Mouse (Mus musculus): ENCODE measurements at regions not wholly inside any gene's neighbourhood (a gene's known extent, or its start where the extent isn't known, plus 50 kb on each side); places are given as distances from the start of the nearest gene placed in this dataset.

- Histone ChIP-seq H3K4me3 (no peak overlapping the region), H3K27ac (no peak overlapping the region), H3K9me3 (replicated peaks) (no peaks in the 10 kb centered on the region), H3K4me1 (no peaks in the 10 kb centered on the region), H3K27me3 (ENCODE audit: low read depth, poor library complexity, severe bottlenecking) (no peaks in the 10 kb centered on the region), H3K36me3 (no peaks in the 10 kb centered on the region)
- WGBS, result 71% methylated on average over 1 of the region's 1 CpGs
- peak; percentile 21 for DNase-seq (ENCODE audit: low spot score)
Observed at GRCm38 (mm10) chr3:102307656-102308055, 103.2 kb upstream of the Vangl1 start.

GRCm38 (mm10) chr3:102292385-102292784, 87.9 kb upstream of the Vangl1 start:
- no peaks in the 10 kb centered on the region for H3K27me3 ChIP-seq (ENCODE audit: low read depth, poor library complexity, severe bottlenecking)
- 88% methylated on average over 3 of the region's 3 CpGs for WGBS
- H3K4me3 ChIP-seq, result no peak overlapping the region
- no peak overlapping the region for H3K27ac ChIP-seq
- no peaks in the 10 kb centered on the region for H3K4me1 ChIP-seq
- DNase-seq (ENCODE audit: low spot score), result no peak
- H3K36me3 ChIP-seq, result no peaks in the 10 kb centered on the region
- H3K9me3 ChIP-seq (replicated peaks), result no peaks in the 10 kb centered on the region

GRCm38 (mm10) chr3:102281983-102282382, 77.5 kb upstream of the Vangl1 start:
- H3K36me3 ChIP-seq, result no peaks in the 10 kb centered on the region
- DNase-seq (ENCODE audit: low spot score), result no peak
- no peak overlapping the region for H3K27ac ChIP-seq
- WGBS, result 86% methylated on average over 4 of the region's 4 CpGs
- H3K9me3 ChIP-seq (replicated peaks), result no peaks in the 10 kb centered on the region
- H3K4me3 ChIP-seq, result no peak overlapping the region
- H3K27me3 ChIP-seq (ENCODE audit: low read depth, poor library complexity, severe bottlenecking), result no peaks in the 10 kb centered on the region
- no peaks in the 10 kb centered on the region for H3K4me1 ChIP-seq

GRCm38 (mm10) chr3:102276758-102277157, 72.3 kb upstream of the Vangl1 start:
- Histone ChIP-seq H3K9me3 (replicated peaks) (no peaks in the 10 kb centered on the region), H3K36me3 (no peaks in the 10 kb centered on the region), H3K4me1 (peaks cover 4% of the 10 kb centered on the region; the same call in 1 of the 2 replicates), H3K4me3 (no peak overlapping the region), H3K27me3 (ENCODE audit: low read depth, poor library complexity, severe bottlenecking) (no peaks in the 10 kb centered on the region), H3K27ac (no peak overlapping the region)
- WGBS, result 84% methylated on average over 2 of the region's 2 CpGs
- no peak for DNase-seq (ENCODE audit: low spot score)

GRCm38 (mm10) chr3:102276283-102276682, 71.8 kb upstream of the Vangl1 start:
- no peak overlapping the region for H3K27ac ChIP-seq
- H3K27me3 ChIP-seq (ENCODE audit: low read depth, poor library complexity, severe bottlenecking), result no peaks in the 10 kb centered on the region
- H3K4me3 ChIP-seq, result no peak overlapping the region
- no peak for DNase-seq (ENCODE audit: low spot score)
- WGBS, result 87% methylated on average over 2 of the region's 2 CpGs
- H3K9me3 ChIP-seq (replicated peaks), result no peaks in the 10 kb centered on the region
- peaks cover 4% of the 10 kb centered on the region; the same call in 1 of the 2 replicates for H3K4me1 ChIP-seq
- no peaks in the 10 kb centered on the region for H3K36me3 ChIP-seq

- Histone ChIP-seq H3K27me3 (ENCODE audit: low read depth, poor library complexity, severe bottlenecking) (no peaks in the 10 kb centered on the region), H3K4me1 (peaks cover 4% of the 10 kb centered on the region; the same call in 1 of the 2 replicates), H3K27ac (no peak overlapping the region), H3K36me3 (no peaks in the 10 kb centered on the region), H3K9me3 (replicated peaks) (no peaks in the 10 kb centered on the region), H3K4me3 (no peak overlapping the region)
- 80% methylated on average over 7 of the region's 7 CpGs for WGBS
- no peak for DNase-seq (ENCODE audit: low spot score)
Observed at GRCm38 (mm10) chr3:102275256-102276022, 70.9 kb upstream of the Vangl1 start.

- Histone ChIP-seq H3K27ac (no peak overlapping the region), H3K9me3 (replicated peaks) (no peaks in the 10 kb centered on the region), H3K36me3 (no peaks in the 10 kb centered on the region), H3K4me3 (no peak overlapping the region), H3K4me1 (peaks cover 23% of the 10 kb centered on the region), H3K27me3 (ENCODE audit: low read depth, poor library complexity, severe bottlenecking) (no peaks in the 10 kb centered on the region)
- no peak for DNase-seq (ENCODE audit: low spot score)
- WGBS, result 93% methylated on average over 6 of the region's 6 CpGs
Observed at GRCm38 (mm10) chr3:102270779-102271178, 66.3 kb upstream of the Vangl1 start.

- Histone ChIP-seq H3K4me1 (peaks cover 26% of the 10 kb centered on the region), H3K9me3 (replicated peaks) (no peaks in the 10 kb centered on the region)
- WGBS, result 57% methylated on average over 6 of the region's 6 CpGs
Observed at GRCm38 (mm10) chr3:102270257-102270656, 65.8 kb upstream of the Vangl1 start.

GRCm38 (mm10) chr3:102266136-102266535, 61.6 kb upstream of the Vangl1 start:
- H3K36me3 ChIP-seq, result no peaks in the 10 kb centered on the region
- no peaks in the 10 kb centered on the region for H3K27me3 ChIP-seq (ENCODE audit: low read depth, poor library complexity, severe bottlenecking)
- H3K27ac ChIP-seq, result 0 out of 2 replicates have a peak overlapping the region, but pooled peaks have one; percentile 53
- 70% methylated on average over 9 of the region's 9 CpGs for WGBS
- H3K4me3 ChIP-seq, result no peak overlapping the region
- DNase-seq (ENCODE audit: low spot score), result no peak
- no peaks in the 10 kb centered on the region for H3K9me3 ChIP-seq (replicated peaks)
- H3K4me1 ChIP-seq, result peaks cover 41% of the 10 kb centered on the region

More at GRCm38 (mm10) chr3:102270257-102270656, 65.8 kb upstream of the Vangl1 start:
- no peak for DNase-seq (ENCODE audit: low spot score)
- no peak overlapping the region for H3K4me3 ChIP-seq
- H3K27me3 ChIP-seq (ENCODE audit: low read depth, poor library complexity, severe bottlenecking), result no peaks in the 10 kb centered on the region
- H3K27ac ChIP-seq, result no peak overlapping the region
- no peaks in the 10 kb centered on the region for H3K36me3 ChIP-seq

- Histone ChIP-seq H3K9me3 (replicated peaks) (no peaks in the 10 kb centered on the region), H3K4me3 (no peak overlapping the region), H3K36me3 (no peaks in the 10 kb centered on the region), H3K27me3 (ENCODE audit: low read depth, poor library complexity, severe bottlenecking) (no peaks in the 10 kb centered on the region), H3K27ac (no peak overlapping the region), H3K4me1 (peaks cover 40% of the 10 kb centered on the region)
- no peak for DNase-seq (ENCODE audit: low spot score)
- 80% methylated on average over 7 of the region's 7 CpGs for WGBS
Observed at GRCm38 (mm10) chr3:102265146-102265545, 60.7 kb upstream of the Vangl1 start.

- Histone ChIP-seq H3K36me3 (no peaks in the 10 kb centered on the region), H3K27ac (no peak overlapping the region), H3K4me3 (no peak overlapping the region), H3K9me3 (replicated peaks) (no peaks in the 10 kb centered on the region), H3K4me1 (peaks cover 38% of the 10 kb centered on the region), H3K27me3 (ENCODE audit: low read depth, poor library complexity, severe bottlenecking) (no peaks in the 10 kb centered on the region)
- DNase-seq (ENCODE audit: low spot score), result no peak
- 83% methylated on average over 9 of the region's 9 CpGs for WGBS
Observed at GRCm38 (mm10) chr3:102263326-102263725, 58.8 kb upstream of the Vangl1 start.

- Histone ChIP-seq H3K9me3 (replicated peaks) (no peaks in the 10 kb centered on the region), H3K27ac (no peak overlapping the region), H3K4me1 (peaks cover 35% of the 10 kb centered on the region), H3K4me3 (no peak overlapping the region), H3K27me3 (ENCODE audit: low read depth, poor library complexity, severe bottlenecking) (no peaks in the 10 kb centered on the region), H3K36me3 (no peaks in the 10 kb centered on the region)
- no peak for DNase-seq (ENCODE audit: low spot score)
- WGBS, result 63% methylated on average over 8 of the region's 8 CpGs
Observed at GRCm38 (mm10) chr3:102262665-102263064, 58.2 kb upstream of the Vangl1 start.

- no peaks in the 10 kb centered on the region for H3K9me3 ChIP-seq (replicated peaks)
- no peak overlapping the region for H3K27ac ChIP-seq
- H3K36me3 ChIP-seq, result no peaks in the 10 kb centered on the region
- H3K27me3 ChIP-seq (ENCODE audit: low read depth, poor library complexity, severe bottlenecking), result no peaks in the 10 kb centered on the region
- no peak overlapping the region for H3K4me3 ChIP-seq
- DNase-seq (ENCODE audit: low spot score), result no peak
- 81% methylated on average over 3 of the region's 3 CpGs for WGBS
- peaks cover 28% of the 10 kb centered on the region for H3K4me1 ChIP-seq
Observed at GRCm38 (mm10) chr3:102261517-102261916, 57.0 kb upstream of the Vangl1 start.

All from limb, embryonic 10.5 days (tissue).